Mouse (Mus musculus) frontal cortex, postnatal 36 days (tissue): Measurements from ENCODE around the gene AI413582.

Source experiments
- DNase-seq, 2 experiments: peaks; one replicate each; pipeline ENCODE4 v3.0.0; 2022; ENCODE audit warnings: low spot score in 2 of 2

AI413582 gene

GRCm38 (mm10) chr17:27555512-27556172 is 9.9 kb downstream of the AI413582 start:
- no peak for DNase-seq

- no peak for DNase-seq
Observed at GRCm38 (mm10) chr17:27555075-27555511, 10.5 kb downstream of the AI413582 start.

GRCm38 (mm10) chr17:27554062-27554960 is 11.2 kb downstream of the AI413582 start:
- DNase-seq: no peak

- no peak for DNase-seq
Observed at GRCm38 (mm10) chr17:27552215-27553201, 13.0 kb downstream of the AI413582 start.

- DNase-seq: no peak
Observed at GRCm38 (mm10) chr17:27551393-27551940, 14.1 kb downstream of the AI413582 start.

GRCm38 (mm10) chr17:27549234-27549633 is 16.3 kb downstream of the AI413582 start:
- no peak for DNase-seq

GRCm38 (mm10) chr17:27547253-27547868 is 18.2 kb downstream of the AI413582 start:
- DNase-seq: no peak

- DNase-seq: no peak
Observed at GRCm38 (mm10) chr17:27546574-27547085, 18.9 kb downstream of the AI413582 start.

- no peak for DNase-seq
Observed at GRCm38 (mm10) chr17:27545991-27546390, 19.6 kb downstream of the AI413582 start.

- peak in 1 of 2 experiments; percentile 58 for DNase-seq
Observed at GRCm38 (mm10) chr17:27544551-27544950, 21.0 kb downstream of the AI413582 start.

GRCm38 (mm10) chr17:27541984-27542383 is 23.6 kb downstream of the AI413582 start:
- DNase-seq: no peak

- no peak for DNase-seq
Observed at GRCm38 (mm10) chr17:27541261-27541660, 24.3 kb downstream of the AI413582 start.

- DNase-seq: peak; percentile 92
Observed at GRCm38 (mm10) chr17:27534718-27535117, 30.8 kb downstream of the AI413582 start.

- no peak for DNase-seq
Observed at GRCm38 (mm10) chr17:27533354-27533753, 32.2 kb downstream of the AI413582 start.

- DNase-seq: no peak
Observed at GRCm38 (mm10) chr17:27532095-27532494, 33.5 kb downstream of the AI413582 start.

GRCm38 (mm10) chr17:27528767-27529166 is 36.8 kb downstream of the AI413582 start:
- no peak for DNase-seq

GRCm38 (mm10) chr17:27528030-27528429 is 37.5 kb downstream of the AI413582 start:
- no peak for DNase-seq

- DNase-seq: no peak
Observed at GRCm38 (mm10) chr17:27527188-27527587, 38.4 kb downstream of the AI413582 start.

- DNase-seq: no peak
Observed at GRCm38 (mm10) chr17:27523121-27523520, 42.4 kb downstream of the AI413582 start.

GRCm38 (mm10) chr17:27521303-27521702 is 44.3 kb downstream of the AI413582 start, which contains the start of gene Grm4:
Gene Grm4, minus strand, starts transcription at chr17:27521403.
- no peak for DNase-seq
